8 mouse cellular contexts compared by ENCODE assay signal in the genomic region with DNA sequence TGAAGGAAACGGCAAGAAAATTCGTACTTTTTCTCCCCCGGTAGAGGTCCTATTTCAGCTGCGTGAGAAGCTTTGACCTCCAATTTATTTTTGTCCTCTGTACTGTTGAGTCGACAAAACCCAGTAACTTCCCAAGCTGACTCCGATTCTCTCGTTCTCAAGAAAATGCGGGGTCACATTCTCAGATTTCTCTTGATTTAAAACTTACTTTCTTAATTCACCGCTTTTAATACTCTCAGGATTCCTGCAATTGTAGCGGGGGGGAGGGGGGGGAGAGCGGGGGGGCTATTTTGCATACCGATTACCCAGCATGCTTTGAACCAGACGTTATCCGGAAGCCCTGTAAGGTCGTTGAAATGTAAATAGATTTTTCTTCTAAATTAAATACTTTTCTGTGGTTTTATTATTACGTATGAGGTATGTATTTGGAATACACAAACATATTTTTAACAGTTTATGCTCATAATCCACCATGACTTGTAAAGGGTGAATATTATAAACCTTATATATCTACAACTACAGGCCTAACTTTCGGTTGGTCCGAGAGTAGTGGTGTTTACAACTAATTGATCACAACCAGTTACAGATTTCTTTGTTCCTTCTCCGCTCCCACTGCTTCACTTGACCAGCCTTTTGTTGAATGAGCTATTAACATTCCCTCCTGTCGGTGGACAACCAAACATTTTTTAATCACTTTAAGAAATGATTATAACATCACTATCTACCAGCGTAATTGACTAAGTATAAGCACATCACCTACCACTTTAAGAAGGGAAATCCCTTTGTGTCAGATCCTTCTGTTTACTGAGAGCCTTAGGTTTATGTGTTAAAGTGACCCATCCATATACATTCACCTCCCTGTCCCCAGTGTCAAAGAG. TPM values are rescaled to one million over a fixed set of nuclear protein-coding genes. Genes with fewer than 3 reads are reported as not detected.
DNase-seq lines count a peak whose midpoint lies in the region; ATAC-seq lines count a peak whose summit lies in the region.

No protein-coding gene starts in this region.

- WGBS in embryonic facial prominence, embryonic 13.5 days = under 1% methylated on average over 21 of the region's 21 CpGs
- WGBS in stomach, embryonic 14.5 days = 1% methylated on average over 21 of the region's 21 CpGs

- intact Hi-C loops in heart, postnatal 36 days (cut with DNase I) = no loop called here

- peak overlapping the region; percentile 76 for H3K27ac ChIP-seq in embryonic facial prominence, embryonic 13.5 days
- H3K27ac ChIP-seq in stomach, embryonic 14.5 days (ENCODE audit: low read length) = peak overlapping the region; percentile 44; the same call in 1 of the 2 replicates

- H3K9me3 ChIP-seq in embryonic facial prominence, embryonic 13.5 days = no peaks in the 10 kb centered on the region
- no peaks in the 10 kb centered on the region for H3K9me3 ChIP-seq in stomach, embryonic 14.5 days (ENCODE audit: control insufficient read depth, low read depth, low read length)

- peak; percentile 36 for DNase-seq in cerebellum, adult 11-12 months
- peak; percentile 39 to 56 for DNase-seq in heart, postnatal 36 days
- DNase-seq in layer of hippocampus, postnatal 10 days (ENCODE audit: low spot score in 2 of 2) = peak; percentile 26 to 34

- peak overlapping the region; percentile 56 for H3K4me2 ChIP-seq in embryonic facial prominence, embryonic 13.5 days
- peak overlapping the region; percentile 58 for H3K4me2 ChIP-seq in stomach, embryonic 14.5 days (replicated peaks; ENCODE audit: low read depth, low read length)

- peak overlapping the region; percentile 69 for H3K9ac ChIP-seq in embryonic facial prominence, embryonic 13.5 days
- H3K9ac ChIP-seq in stomach, embryonic 14.5 days (replicated peaks; ENCODE audit: low read depth, low read length) = peak overlapping the region; percentile 46; the same call in 1 of the 2 replicates

- H3K4me1 ChIP-seq in embryonic facial prominence, embryonic 13.5 days = no peaks in the 10 kb centered on the region
- H3K4me1 ChIP-seq in stomach, embryonic 14.5 days (ENCODE audit: control insufficient read depth, insufficient read depth, low read length) = 0 out of 2 replicates have a peak, but pooled peaks cover 3% of the 10 kb centered on the region

- ATAC-seq in cerebellum, adult (ENCODE audit: insufficient number of reproducible peaks, low FRiP score, low TSS enrichment) = no peak
- ATAC-seq in activated CD4-positive, CD25-positive, alpha-beta regulatory T cell, adult 4 months = peak; percentile 35
- no peak; the same call in 1 of the 2 replicates for ATAC-seq in embryonic facial prominence, embryonic 13.5 days (ENCODE audit: insufficient number of reproducible peaks, insufficient read depth, low FRiP score, low TSS enrichment, low read depth)
- peak; percentile 44 for ATAC-seq in megakaryocyte progenitor cell, adult 5-6 weeks (replicated peaks; ENCODE audit: poor library complexity)
- peak; percentile 60; the same call in 1 of the 2 replicates for ATAC-seq in stomach, embryonic 14.5 days (ENCODE audit: insufficient number of reproducible peaks, insufficient read depth, low FRiP score, low read depth)

- H3K4me3 ChIP-seq in embryonic facial prominence, embryonic 13.5 days = peak overlapping the region; percentile 52
- peak overlapping the region; percentile 38 for H3K4me3 ChIP-seq in stomach, embryonic 14.5 days (ENCODE audit: low read depth, low read length)

- no peaks in the 10 kb centered on the region for H3K36me3 ChIP-seq in embryonic facial prominence, embryonic 13.5 days
- no peaks in the 10 kb centered on the region for H3K36me3 ChIP-seq in stomach, embryonic 14.5 days (ENCODE audit: control insufficient read depth, insufficient read depth, low read length)

- no peaks in the 10 kb centered on the region for H3K27me3 ChIP-seq in embryonic facial prominence, embryonic 13.5 days
- H3K27me3 ChIP-seq in stomach, embryonic 14.5 days (ENCODE audit: control insufficient read depth, insufficient read depth, low read length) = no peaks in the 10 kb centered on the region

RNA-seq across cellular contexts. Expression of a gene that starts 31.9 kb away (rescaled TPM):
- 100 to 1,000 TPM; 160 to 172 TPM for polyA plus RNA-seq in activated CD4-positive, CD25-positive, alpha-beta regulatory T cell, adult 4 months (2017; shearing (Covaris generic))
- 274 and 286 TPM in 2 replicates for polyA plus RNA-seq in embryonic facial prominence, embryonic 13.5 days (2015; fragmentation: Nextera tagmentation; extraction: Ambion mirVana)
- total RNA-seq in heart, postnatal 36 days (2021) = 10 to 100 TPM; 38.4 to 50.1 TPM
- 10 to 100 TPM; 44.8 to 47.8 TPM for total RNA-seq in layer of hippocampus, postnatal 10 days (2021)
- 158 and 161 TPM in 2 replicates for total RNA-seq in megakaryocyte progenitor cell, adult 5-6 weeks (2015)
- 480 and 490 TPM in 2 replicates for total RNA-seq in megakaryocyte progenitor cell, adult 5-6 weeks (2017)
- 236 and 273 TPM in 2 replicates for polyA plus RNA-seq in stomach, embryonic 14.5 days (2014; fragmentation: Nextera tagmentation; extraction: Ambion mirVana)

RNA-seq across cellular contexts. Expression of a gene that starts 49.3 kb away (rescaled TPM):
- not detected for polyA plus RNA-seq in activated CD4-positive, CD25-positive, alpha-beta regulatory T cell, adult 4 months (2017; shearing (Covaris generic))
- 5.7 and 6.0 TPM in 2 replicates for polyA plus RNA-seq in embryonic facial prominence, embryonic 13.5 days (2015; fragmentation: Nextera tagmentation; extraction: Ambion mirVana)
- total RNA-seq in heart, postnatal 36 days (2021) = under 1 TPM; 0.68 to 0.72 TPM
- 1 to 10 TPM; 7.0 to 7.2 TPM for total RNA-seq in layer of hippocampus, postnatal 10 days (2021)
- total RNA-seq in megakaryocyte progenitor cell, adult 5-6 weeks (2015) = 0.81 and 1.5 TPM in 2 replicates
- total RNA-seq in megakaryocyte progenitor cell, adult 5-6 weeks (2017) = 2.3 and 2.7 TPM in 2 replicates
- polyA plus RNA-seq in stomach, embryonic 14.5 days (2014; fragmentation: Nextera tagmentation; extraction: Ambion mirVana) = 3.5 and 3.8 TPM in 2 replicates

RNA-seq across cellular contexts. Expression of a gene that starts 54.1 kb away (rescaled TPM):
- 10 to 100 TPM; 10.2 to 11.4 TPM for polyA plus RNA-seq in activated CD4-positive, CD25-positive, alpha-beta regulatory T cell, adult 4 months (2017; shearing (Covaris generic))
- 14.1 and 14.8 TPM in 2 replicates for polyA plus RNA-seq in embryonic facial prominence, embryonic 13.5 days (2015; fragmentation: Nextera tagmentation; extraction: Ambion mirVana)
- 1 to 10 TPM; 5.6 to 8.0 TPM for total RNA-seq in heart, postnatal 36 days (2021)
- total RNA-seq in layer of hippocampus, postnatal 10 days (2021) = 10 to 100 TPM; 20.2 to 21.3 TPM
- total RNA-seq in megakaryocyte progenitor cell, adult 5-6 weeks (2015) = 18.2 and 24.0 TPM in 2 replicates
- total RNA-seq in megakaryocyte progenitor cell, adult 5-6 weeks (2017) = 13.7 and 18.3 TPM in 2 replicates
- polyA plus RNA-seq in stomach, embryonic 14.5 days (2014; fragmentation: Nextera tagmentation; extraction: Ambion mirVana) = 11.6 and 13.4 TPM in 2 replicates

Comparison
In these comparisons a context has a peak if more than half of its experiments do, and no peak if none do; other contexts are left out.
1. ATAC-seq: peak in activated CD4-positive, CD25-positive, alpha-beta regulatory T cell, adult 4 months (single experiment), megakaryocyte progenitor cell, adult 5-6 weeks (single experiment) and stomach, embryonic 14.5 days (single experiment); none in cerebellum, adult (single experiment) and embryonic facial prominence, embryonic 13.5 days (single experiment).
2. Peak in every context shown above with its lines, with median percentiles within 50 percentile points of each other: DNase-seq.